Mouse (Mus musculus) adrenal gland, adult 18-20 months (tissue): Measurements from ENCODE around the gene Epo. TPM values are rescaled to one million over a fixed set of nuclear protein-coding genes. Genes with fewer than 3 reads are reported as not detected.
A peak's percentile ranks its signal among the peaks of the same experiment; 100 is the strongest.

Experiments used
- DNase-seq, 2 experiments: peaks; one replicate each; pipeline ENCODE4 v3.0.0; 2021 to 2022; ENCODE audit warnings: low spot score in 2 of 2
- total RNA-seq, 2 experiments: library from RNA; stranded (reverse); gene quantifications; 1 replicate in 1 of 2; 2 replicates in 1 of 2; pipeline ENCODE4 v1.2.3; 2021

Gene Epo
- total RNA-seq, 2 experiments from 2014 or later: not detected

GRCm38 (mm10) chr5:137523396-137524250, 9.4 kb downstream of the Epo start:
- DNase-seq: no peak

GRCm38 (mm10) chr5:137522711-137523110, 10.3 kb downstream of the Epo start:
- DNase-seq: no peak

DNA sequence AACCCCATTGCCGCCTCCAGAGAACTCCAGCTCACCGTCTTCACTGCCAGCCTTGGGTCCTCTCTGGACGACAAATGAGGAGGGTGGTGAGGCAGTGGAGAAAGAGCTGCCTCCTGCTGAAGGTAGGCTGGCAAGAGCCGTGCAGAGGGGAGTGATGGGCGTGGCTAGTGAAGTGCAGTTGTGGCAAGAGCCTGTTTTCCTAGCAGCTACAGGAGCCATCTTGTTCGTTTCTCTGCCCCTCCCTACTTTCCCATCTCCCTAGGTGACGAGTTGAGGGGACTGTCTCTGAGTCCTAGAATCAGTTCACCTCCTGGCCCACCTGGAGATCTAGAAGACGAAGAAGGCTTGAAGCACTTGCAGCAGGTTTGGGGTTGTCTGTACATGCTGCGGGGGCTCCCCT, 11.2 kb downstream of the Epo start:
- no peak for DNase-seq

DNA sequence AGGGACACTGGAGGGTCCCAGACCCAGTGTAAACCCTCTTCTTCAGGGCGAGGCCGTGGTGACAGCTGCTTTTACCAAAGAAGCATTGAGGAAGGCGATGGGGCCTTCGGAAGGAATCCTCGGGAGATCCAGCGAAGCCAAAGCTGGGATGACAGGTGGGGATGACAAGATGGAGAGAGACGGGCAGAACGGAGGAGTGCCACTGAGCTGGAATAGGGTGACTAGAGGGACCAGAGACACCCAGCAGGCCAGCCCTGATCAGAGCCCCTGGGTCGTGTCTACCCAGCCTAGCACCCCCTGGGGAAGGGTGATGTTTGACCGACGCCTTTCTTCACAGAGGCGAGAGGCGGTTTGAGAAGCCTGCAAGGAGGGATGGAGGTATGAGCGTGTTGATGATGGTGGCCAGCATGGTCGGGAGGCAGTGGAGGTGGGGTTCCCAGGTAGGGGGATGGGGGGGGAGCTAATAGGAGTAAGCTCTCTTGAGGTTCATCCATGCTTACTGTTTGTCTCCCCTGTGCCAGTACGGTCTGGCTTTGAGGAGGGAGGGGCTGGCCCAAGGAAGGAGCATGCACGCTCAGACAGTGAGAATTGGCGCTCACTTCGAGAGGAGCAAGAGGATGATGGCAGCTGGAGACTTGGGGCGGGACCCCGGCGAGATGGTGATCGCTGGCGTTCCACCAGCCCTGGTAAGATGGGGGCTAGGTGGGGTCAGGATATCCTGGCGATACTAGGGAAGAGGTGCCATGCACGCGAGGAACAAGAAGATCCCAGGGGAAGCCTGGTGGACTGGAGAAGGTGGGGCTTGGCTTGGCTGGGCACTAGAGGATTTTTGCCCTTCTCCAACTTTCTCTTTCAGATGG, 13.1 kb downstream of the Epo start:
- DNase-seq: no peak

GRCm38 (mm10) chr5:137518436-137518835, 14.6 kb downstream of the Epo start, which contains the start of gene Gigyf1:
Gene Gigyf1 (plus strand): TSS chr5:137518548.
- no peak for DNase-seq

- no peak for DNase-seq
Measured at GRCm38 (mm10) chr5:137514811-137515210, 18.2 kb downstream of the Epo start.

DNA sequence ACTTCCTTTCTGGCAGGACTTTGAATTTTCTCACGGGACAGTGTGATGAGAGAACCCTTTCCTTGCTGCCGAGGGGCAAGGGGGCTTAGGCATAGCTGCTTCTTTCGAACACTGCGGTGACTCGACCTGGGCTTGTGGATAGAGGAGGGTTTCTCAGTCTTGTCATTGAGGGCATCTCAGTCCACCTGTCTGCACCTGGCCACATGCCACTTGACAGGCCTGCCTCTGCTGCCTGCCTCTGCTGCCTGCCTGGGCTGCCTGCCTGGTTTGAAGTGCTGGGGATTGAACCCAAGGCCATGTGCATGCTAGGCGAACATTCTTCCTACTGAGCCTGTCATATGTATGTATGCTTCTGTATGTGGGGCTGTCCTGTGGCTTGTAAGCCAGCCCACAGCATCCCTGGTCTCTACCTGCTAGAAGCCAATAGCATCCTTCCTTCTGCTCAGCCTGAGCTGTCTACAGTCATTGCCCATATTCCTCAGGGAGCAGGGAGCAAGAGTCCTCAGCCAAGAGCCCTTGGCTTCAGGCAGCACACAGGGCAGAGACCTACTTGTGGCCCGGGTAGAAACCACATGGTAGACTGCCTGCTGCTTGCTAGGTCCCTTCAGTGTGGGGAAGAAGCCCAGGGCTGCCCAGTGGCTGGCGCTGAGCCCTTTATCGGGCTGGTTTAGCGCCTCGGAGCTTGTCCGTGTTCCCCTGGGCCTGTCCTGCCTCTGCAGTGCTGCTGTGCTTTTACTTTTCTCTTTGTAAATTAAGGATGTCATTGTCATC, 18.9 kb downstream of the Epo start:
- DNase-seq: no peak

DNA sequence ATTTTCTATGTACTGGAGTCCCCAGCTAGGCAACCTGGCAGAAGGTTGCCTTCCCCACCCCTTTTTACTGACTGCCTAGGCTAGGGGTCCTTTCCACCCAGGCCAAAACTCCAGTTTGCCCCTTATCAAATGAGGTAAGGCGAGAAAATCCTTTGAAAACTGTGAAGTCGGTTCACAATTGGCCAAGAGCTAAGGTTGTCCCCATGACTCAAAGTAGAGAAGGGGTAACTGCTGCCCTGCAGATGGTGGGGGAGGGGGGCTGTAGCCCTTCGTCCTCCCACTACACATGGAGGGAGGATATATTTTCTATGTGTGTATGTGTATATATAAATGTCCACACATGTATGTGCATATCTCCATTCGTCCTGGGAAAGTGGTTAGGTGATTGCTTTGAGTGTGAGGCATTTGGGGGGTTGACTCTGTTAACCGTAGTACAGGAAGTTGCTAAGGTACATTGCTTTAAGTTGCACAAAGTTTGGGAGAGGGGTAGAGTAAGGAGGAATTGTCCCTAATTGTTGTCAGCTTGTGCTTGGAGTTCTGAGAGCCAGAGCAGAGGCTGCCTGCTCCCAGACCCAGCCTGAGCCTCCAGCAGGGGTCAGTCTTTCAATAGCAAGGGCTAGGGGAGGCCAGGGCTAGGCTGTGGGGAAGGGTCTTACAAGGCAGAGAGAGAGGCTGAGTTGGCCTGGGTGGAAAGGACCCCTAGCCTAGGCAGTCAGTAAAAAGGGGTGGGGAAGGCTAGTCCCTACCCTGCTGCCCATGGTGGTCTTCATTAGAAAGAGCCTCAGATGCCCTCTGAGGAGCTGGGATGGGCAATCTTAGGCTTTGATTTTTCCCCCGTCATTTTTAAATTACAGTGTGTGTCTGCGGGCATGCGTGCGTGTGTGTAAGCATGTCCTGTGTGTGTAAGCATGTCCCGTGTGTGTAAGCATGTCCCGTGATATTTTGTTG, 19.9 kb downstream of the Epo start:
- DNase-seq: peak in 1 of 2 experiments; percentile 16

- DNase-seq: peak in 1 of 2 experiments; percentile 4
Measured at GRCm38 (mm10) chr5:137511706-137512105, 21.3 kb downstream of the Epo start.

DNA sequence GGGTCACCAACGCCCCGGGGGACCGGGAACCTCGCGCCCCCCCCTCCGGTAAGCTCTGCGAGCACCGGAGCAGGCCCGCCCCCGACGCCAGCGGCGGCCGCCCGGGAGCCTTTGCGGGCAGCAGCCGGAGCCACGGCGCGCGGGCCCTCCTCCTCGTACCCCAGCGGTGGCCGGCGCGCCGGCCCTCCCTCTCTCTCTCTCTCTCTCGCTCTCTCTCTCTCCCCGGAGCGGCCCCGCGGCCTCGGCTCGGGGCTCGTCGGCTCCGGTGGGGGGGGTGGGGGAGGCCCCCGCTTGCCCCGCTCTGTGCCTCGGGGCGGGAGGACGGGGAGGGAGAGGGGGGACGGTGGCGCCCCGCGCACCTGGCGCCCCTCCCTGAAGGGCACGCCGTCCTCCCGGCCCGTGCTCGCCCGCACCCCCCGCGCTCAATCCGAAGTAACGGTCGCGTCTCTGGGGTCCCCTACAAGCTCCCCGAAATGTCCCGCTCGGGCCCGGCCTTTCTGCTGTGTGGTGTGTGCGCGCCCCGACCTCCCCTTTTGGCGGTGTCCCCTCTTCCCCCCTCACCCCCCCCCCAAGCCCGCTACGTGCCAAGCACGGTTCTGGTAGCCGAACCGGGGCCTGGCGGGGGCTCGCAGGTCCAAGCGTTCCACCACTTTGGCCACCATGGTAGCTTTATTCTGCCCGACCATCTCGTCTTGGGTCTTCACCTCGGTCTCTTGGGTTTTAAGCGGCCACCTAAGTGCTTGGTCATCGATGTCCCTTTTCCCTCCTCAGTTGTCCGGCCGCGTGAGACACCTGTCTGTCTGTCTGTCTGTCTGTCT, 22.3 kb downstream of the Epo start:
- DNase-seq: peak; percentile 22 to 43

DNA sequence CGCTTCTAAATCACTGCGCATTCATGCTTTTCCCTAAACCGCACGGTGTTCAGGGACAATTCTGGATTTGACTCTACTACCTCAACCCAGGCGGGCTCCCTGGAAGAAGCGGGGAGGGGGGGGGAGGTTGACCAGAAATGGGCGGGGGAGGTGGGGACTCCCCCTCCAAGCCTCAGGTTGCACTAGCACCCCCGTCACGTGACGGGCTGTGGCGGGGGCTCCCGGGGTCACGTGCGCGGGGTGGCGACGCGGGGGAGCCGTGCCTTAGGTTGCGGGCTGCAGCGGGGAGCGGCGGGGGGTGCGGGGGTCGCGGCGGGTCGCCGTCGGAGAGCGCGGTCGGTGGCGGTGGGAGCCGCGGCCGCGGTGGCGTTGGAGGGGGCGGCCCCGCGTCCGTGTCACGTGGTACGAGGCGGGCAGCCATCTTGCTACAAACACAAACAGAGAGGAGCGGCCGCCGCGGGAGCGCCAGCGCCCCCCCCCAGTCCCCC, 23.0 kb downstream of the Epo start:
- DNase-seq: peak; percentile 78 to 80

- DNase-seq: peak in 1 of 2 experiments; percentile 7
Measured at GRCm38 (mm10) chr5:137504041-137504440, 29.0 kb downstream of the Epo start.

GRCm38 (mm10) chr5:137502667-137503110, 30.4 kb downstream of the Epo start:
- DNase-seq: peak; percentile 75 to 76

DNA sequence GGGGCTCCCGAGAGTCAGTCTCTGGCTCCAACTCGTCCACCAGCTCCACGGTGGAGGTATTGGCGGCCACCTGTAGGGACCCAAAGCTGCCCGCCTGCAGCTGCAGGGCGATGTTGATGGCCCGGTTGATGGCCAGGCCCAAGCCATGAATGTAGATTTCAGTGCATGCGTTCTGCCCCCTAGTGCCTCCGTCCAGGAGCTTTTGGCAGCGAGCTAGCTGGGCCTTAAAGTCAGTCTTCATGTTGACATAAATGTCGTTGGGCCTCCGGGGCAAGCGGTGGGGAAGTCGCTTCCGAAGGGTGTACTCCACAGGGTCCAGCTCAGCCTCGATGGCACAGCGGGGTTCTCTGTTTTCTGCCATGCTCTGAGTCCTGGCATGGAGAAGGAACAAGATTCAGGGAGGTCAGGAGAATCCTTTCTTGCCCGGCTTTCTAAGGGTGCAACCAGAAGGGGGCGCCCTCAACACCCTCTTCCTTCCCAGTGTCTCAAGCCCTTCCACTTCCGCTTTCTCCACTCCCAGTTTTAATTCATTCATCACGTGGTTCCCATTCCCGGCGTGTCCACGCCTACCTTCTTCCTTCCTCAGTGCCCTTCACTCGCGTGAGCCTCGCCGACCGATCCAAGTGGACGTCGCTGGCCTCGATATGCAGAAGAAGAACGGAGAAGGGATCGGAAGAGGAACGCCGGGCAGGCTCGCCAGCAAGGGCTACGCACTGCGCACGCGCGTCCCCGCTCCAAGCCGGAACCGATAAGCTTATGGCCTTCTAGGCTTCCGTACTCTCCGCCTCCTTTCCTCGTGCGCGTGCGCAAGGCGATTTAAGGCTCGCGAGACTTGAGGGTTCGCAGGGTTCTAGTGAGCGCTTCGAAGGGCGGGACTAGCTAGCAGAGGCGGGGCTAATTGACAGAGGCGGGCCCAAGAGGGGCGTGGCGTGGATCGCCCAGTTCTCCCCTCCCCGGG, 31.1 kb downstream of the Epo start, which contains the start of gene Pop7:
Gene Pop7 (minus strand): TSS at position 810 of the 958 bp plus-strand sequence.
- DNase-seq: peak; percentile 100

GRCm38 (mm10) chr5:137500186-137500585, 32.9 kb downstream of the Epo start:
- no peak for DNase-seq

DNA sequence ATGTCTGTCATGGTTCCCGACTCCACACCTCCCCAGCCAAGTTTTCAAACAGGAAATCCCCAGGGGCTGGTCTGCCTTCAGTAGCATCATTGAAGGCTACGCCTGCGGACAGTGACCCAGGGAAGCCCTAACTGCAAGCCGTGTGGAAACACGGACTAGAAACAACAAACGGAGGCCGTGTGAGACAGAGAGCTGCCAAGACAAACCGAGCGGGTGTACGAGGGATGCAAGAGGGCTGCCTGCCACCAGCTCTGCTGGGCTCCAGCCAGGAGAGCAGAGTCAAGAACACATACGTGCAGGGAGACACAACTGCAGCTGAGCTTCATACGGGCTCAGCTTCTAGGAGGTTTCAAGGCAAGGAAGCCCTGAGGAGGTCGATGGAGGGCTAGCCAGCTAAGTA, 39.2 kb downstream of the Epo start:
- DNase-seq: no peak

DNA sequence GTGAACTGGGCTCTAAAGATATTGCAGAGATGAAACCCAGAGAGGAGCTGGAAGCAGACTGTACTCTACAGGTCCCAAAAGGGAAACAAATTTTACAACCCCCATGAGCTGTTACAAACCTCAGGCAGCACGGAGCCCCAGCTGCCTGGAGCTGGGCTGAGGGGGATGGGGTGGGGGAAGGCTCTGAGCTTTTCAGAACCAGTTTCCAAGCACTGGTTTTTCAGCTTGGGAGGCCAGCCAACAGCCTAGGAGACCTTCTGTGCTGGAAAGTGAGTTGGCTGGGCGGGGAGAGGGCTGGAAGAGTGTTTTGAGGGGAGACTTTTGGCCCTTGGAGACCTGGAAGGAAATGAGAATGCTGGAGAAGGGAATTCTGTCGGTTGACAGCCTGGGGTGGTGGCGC, 41.5 kb downstream of the Epo start:
- no peak for DNase-seq

DNA sequence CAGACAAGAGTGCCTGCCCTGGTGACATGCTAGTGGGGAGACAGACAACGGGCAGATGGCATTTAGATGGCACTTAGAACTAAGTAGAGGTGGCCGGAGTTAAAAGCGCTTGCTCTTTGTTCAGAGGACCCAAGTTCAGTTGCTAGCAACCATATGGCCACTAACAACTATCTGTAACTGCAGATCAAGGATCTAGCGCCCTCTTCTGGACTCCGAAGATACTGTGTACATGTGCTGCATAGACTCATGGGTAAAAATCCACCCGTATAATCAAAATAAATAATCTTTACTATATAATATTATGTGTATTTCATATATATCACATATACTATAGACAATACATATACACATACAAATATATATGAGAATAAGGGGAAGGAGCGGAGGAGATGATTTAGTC, 45.4 kb downstream of the Epo start:
- DNase-seq: no peak
